Mouse (Mus musculus) ES-E14 (cell line): Measurements from ENCODE around the gene Astn2. TPM values are rescaled to one million over a fixed set of nuclear protein-coding genes. Genes with fewer than 3 reads are reported as not detected.

Experiments
- DNase-seq: peaks from one replicate; pipeline ENCODE4 v3.0.0-alpha.2; 2013; ENCODE audit warnings: low read depth, low spot score
- H3K27ac ChIP-seq: 2 replicates; pipeline ENCODE4 v1.5.1; 2012; ENCODE audit warnings: low read depth, mild to moderate bottlenecking, low read length, moderate library complexity, mixed read lengths; ENCODE audit not compliant: poor library complexity, insufficient read depth, severe bottlenecking
- H3K36me3 ChIP-seq: 2 replicates; pipeline ENCODE4 v1.6.1; 2012; ENCODE audit warnings: mild to moderate bottlenecking, low read length, moderate library complexity, mixed read lengths; ENCODE audit not compliant: control insufficient read depth, poor library complexity, insufficient read depth, severe bottlenecking
- H3K4me1 ChIP-seq, 2 experiments: fragments of 150-350 bp in 1 of 2; sonication (generic) in 1 of 2; 2 replicates each; pipeline ENCODE4 v1.6.1; 2012; ENCODE audit warnings: low read length in 2 of 2, mild to moderate bottlenecking in 1 of 2, mixed read lengths in 1 of 2; ENCODE audit not compliant: control insufficient read depth in 2 of 2, insufficient read depth in 2 of 2, poor library complexity in 1 of 2
- H3K4me3 ChIP-seq, 2 experiments: fragments of 150-350 bp in 1 of 2; sonication (generic) in 1 of 2; 2 replicates each; pipeline ENCODE4 v1.5.1; 2012; ENCODE audit warnings: low read length in 2 of 2, low read depth in 1 of 2, mild to moderate bottlenecking in 1 of 2, mixed read lengths in 1 of 2; ENCODE audit not compliant: insufficient read depth in 1 of 2, poor library complexity in 1 of 2, severe bottlenecking in 1 of 2
- H3K9ac ChIP-seq: 2 replicates; pipeline ENCODE4 v1.6.1; 2012; ENCODE audit warnings: low read depth, mild to moderate bottlenecking, low read length, mixed read lengths; ENCODE audit not compliant: poor library complexity, insufficient read depth, severe bottlenecking
- H3K9me3 ChIP-seq: fragments of 150-350 bp; sonication (generic); 2 replicates; pipeline ENCODE4 v1.6.1; 2012; ENCODE audit warnings: low read depth, mild to moderate bottlenecking, low read length; ENCODE audit not compliant: control insufficient read depth, insufficient read depth
- CHD2 ChIP-seq: IDR thresholded peaks from 2 replicates; pipeline ENCODE4 v1.6.1; 2014; ENCODE audit warnings: mild to moderate bottlenecking, low read depth, low read length, inconsistent platforms
- HCFC1 ChIP-seq: IDR thresholded peaks from 2 replicates; pipeline ENCODE4 v1.6.1; 2012; ENCODE audit warnings: low read length, inconsistent platforms, borderline replicate concordance; ENCODE audit not compliant: insufficient read depth
- MAFK ChIP-seq: IDR thresholded peaks from 2 replicates; pipeline ENCODE4 v1.6.1; 2014; ENCODE audit warnings: mild to moderate bottlenecking, low read depth, low read length, inconsistent platforms; ENCODE audit not compliant: insufficient read depth
- ZC3H11A ChIP-seq: IDR thresholded peaks from 2 replicates; pipeline ENCODE4 v1.6.1; 2012; ENCODE audit warnings: low read depth, mild to moderate bottlenecking, inconsistent platforms, low read length, borderline replicate concordance
- ZNF384 ChIP-seq: IDR thresholded peaks from 2 replicates; pipeline ENCODE4 v1.6.1; 2012; ENCODE audit warnings: low read depth, low read length, inconsistent platforms
- in situ Hi-C, 2 experiments: fragments of 600-800 bp; cut with MboI; formaldehyde crosslinking; loops; one replicate each; pipeline ENCODE4 v1.15.1; 2025; ENCODE audit warnings: low sequenced_read_pairs in 2 of 2, inconsistent platforms in 1 of 2; ENCODE audit not compliant: unreplicated experiment in 2 of 2
- total RNA-seq: library from RNA; depleted of rRNA; stranded (reverse); fragments of 300-350 nt; gene quantifications from 2 replicates; pipeline ENCODE4 v1.2.3, GENCODE M21; 2012

Astn2 gene
- total RNA-seq, 1 experiment, result 0.04 TPM

DNA sequence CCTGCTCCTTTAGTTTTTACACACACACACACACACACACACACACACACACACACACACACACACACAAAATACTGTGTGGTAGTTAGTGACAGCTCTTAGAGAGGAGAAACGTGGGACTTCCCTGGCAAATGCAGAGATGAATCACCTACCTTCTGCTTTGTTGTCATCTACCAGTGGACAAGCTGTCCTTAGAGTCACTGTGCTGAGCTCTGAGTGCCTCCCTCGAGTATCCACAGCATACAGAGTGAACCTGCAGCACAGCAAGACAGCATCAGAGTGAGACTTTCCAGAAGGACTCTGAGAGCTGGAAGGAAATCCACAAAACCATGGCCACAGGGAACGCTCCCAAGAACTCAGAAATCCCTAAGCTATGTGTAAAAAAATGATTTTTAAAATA, 1007.6 kb downstream of the Astn2 start:
- Histone ChIP-seq H3K4me3 (no peak overlapping the region), H3K27ac (no peak overlapping the region), H3K4me1 (no peaks in the 10 kb centered on the region), H3K36me3 (no peaks in the 10 kb centered on the region), H3K9ac (no peak overlapping the region), H3K9me3 (no peaks in the 10 kb centered on the region)
- TF ChIP-seq MAFK, result no peak
- no peak for TF ChIP-seq ZNF384
- TF ChIP-seq ZC3H11A, result no peak
- TF ChIP-seq HCFC1, result no peak
- no peak for TF ChIP-seq CHD2
- DNase-seq, result no peak
- in situ Hi-C loops, result no loop called here

DNA sequence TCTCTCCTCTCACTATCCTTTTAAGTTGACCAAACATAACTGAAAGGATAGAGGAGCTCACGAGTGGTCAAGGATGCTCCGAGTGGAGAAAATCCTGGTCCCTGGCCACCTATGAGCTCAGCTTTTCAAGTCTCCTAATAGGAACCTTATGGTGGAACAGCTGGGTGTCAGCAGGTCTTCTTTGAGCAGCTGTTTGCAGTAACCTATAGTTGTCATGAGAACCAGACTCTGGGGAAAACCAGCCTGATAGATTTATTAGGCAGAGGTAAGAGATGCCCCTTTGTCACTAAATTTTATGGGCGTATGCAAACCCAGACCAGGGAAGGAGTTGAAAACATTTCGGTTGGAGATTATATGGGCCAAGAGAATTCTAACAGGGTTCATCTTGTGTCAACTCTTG, 1013.4 kb downstream of the Astn2 start:
- in situ Hi-C loops, result no loop called here
- DNase-seq, result no peak

DNA sequence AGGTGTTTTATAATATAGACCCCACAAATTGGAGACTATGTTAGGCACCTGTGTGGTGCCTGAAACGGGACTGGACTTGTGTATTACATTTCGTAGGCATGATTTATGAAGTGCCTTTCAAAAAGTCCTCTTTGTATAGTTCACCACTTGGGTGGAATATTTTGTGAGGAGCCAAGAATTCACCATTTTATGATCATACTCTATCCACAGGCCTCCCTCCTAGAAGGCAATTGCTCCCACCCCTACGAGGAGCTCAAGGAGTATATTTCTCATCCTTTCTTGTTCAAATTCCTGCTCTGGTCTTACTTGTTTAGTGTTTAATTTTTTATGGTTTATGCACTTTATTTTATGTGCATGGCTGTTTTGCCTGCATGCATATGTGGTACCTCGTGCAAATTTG, 1021.3 kb downstream of the Astn2 start:
- Histone ChIP-seq H3K9me3 (no peaks in the 10 kb centered on the region), H3K4me1 (no peaks in the 10 kb centered on the region), H3K36me3 (no peaks in the 10 kb centered on the region), H3K4me3 (no peak overlapping the region), H3K9ac (no peak overlapping the region), H3K27ac (no peak overlapping the region)
- no peak for TF ChIP-seq HCFC1
- TF ChIP-seq MAFK, result no peak
- in situ Hi-C loops, result no loop called here
- no peak for DNase-seq

More for the DNA sequence above, 1013.4 kb downstream of the Astn2 start:
- H3K9me3 ChIP-seq, result no peaks in the 10 kb centered on the region
- no peaks in the 10 kb centered on the region for H3K4me1 ChIP-seq
- no peaks in the 10 kb centered on the region for H3K36me3 ChIP-seq
- no peak overlapping the region for H3K27ac ChIP-seq
- H3K4me3 ChIP-seq, result no peak overlapping the region
- no peak for TF ChIP-seq ZNF384
- TF ChIP-seq HCFC1, result no peak
- H3K9ac ChIP-seq, result no peak overlapping the region

DNA sequence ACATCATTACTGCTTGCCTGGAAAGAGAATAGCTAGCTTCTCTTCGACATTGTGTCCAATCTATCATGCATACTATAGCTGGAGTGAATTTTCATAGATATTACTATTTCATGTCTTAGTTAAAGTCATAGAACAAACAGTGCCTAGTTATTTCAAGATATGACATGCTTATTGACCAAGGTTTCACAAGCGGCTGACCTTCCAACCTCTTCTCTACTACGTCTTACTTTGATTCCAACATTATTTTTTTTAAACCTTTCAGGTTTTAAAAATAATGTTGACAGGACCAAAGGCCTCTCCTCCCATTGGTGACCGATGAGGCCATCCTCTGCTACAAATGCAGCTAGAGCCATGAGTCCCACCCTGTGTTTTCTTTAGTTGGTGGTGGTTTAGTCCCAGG, 1025.0 kb downstream of the Astn2 start:
- no peak overlapping the region for H3K9ac ChIP-seq
- DNase-seq, result no peak
- no peak overlapping the region for H3K4me3 ChIP-seq
- H3K27ac ChIP-seq, result no peak overlapping the region
- H3K4me1 ChIP-seq, result no peaks in the 10 kb centered on the region
- TF ChIP-seq MAFK, result no peak
- no peak for TF ChIP-seq HCFC1
- TF ChIP-seq ZNF384, result no peak
- TF ChIP-seq ZC3H11A, result no peak
- TF ChIP-seq CHD2, result no peak
- in situ Hi-C loops, result no loop called here
- no peaks in the 10 kb centered on the region for H3K9me3 ChIP-seq
- H3K36me3 ChIP-seq, result no peaks in the 10 kb centered on the region

DNA sequence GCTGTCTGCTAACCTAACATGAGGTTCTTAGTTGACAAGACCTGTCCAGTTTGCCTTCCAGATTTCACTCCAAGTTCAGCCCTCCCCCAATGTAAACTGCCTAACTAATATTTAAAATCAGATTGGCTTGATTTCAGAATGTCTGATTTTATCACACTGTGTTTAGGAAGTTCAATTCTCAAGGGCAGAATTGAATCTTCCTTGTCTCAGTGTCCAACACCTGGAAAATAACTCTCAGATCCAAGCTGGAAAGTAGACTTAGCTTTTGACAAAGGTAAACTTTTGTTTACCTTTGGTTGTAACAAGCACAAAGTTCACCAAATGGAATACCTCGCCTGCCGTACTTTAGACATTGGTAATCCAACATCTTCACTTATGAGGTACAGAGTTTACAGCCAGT, 1027.8 kb downstream of the Astn2 start:
- H3K4me3 ChIP-seq, result no peak overlapping the region
- TF ChIP-seq MAFK (no peak), CHD2 (no peak), ZC3H11A (no peak), HCFC1 (no peak), ZNF384 (no peak)
- no peak overlapping the region for H3K9ac ChIP-seq
- no peaks in the 10 kb centered on the region for H3K36me3 ChIP-seq
- no peak overlapping the region for H3K27ac ChIP-seq
- no peak for DNase-seq
- in situ Hi-C loops, result no loop called here
- no peaks in the 10 kb centered on the region for H3K4me1 ChIP-seq
- no peaks in the 10 kb centered on the region for H3K9me3 ChIP-seq
